ENCODE assay signal across 21 mouse cellular contexts in genomic region chr7:45048923-45049657, GRCm38 (mm10). TPM values are rescaled to one million over a fixed set of nuclear protein-coding genes. Genes with fewer than 3 reads are reported as not detected.
DNase-seq lines count a peak whose midpoint lies in the region; ATAC-seq and TF ChIP-seq lines count a peak whose summit lies in the region.
"Had no signal": no experiment of that assay in that cellular context is flagged by ENCODE, and none has a peak within 500 bp of the region (broad histone marks: within the 10 kb centered on the region; RNA-seq: fewer than 3 reads in every experiment).

No protein-coding gene starts in this region.

- no peak for TF ChIP-seq POLR2A in cerebellum, adult 2 months (IDR thresholded peaks at IDR 0.05; ENCODE audit: borderline replicate concordance, insufficient read depth, low read length)

- H3K4me2 ChIP-seq in heart, embryonic 12.5 days: no peak overlapping the region
- H3K4me2 ChIP-seq in kidney, embryonic 16.5 days (replicated peaks; ENCODE audit: low read depth, low read length): no peak overlapping the region
- H3K4me2 ChIP-seq in limb, embryonic 12.5 days: no peak overlapping the region
- no peak overlapping the region for H3K4me2 ChIP-seq in forebrain, embryonic 13.5 days
- H3K4me2 ChIP-seq: heart, embryonic 15.5 days; hindbrain, embryonic 15.5 days; lung, embryonic 15.5 days; neural tube, embryonic 13.5 days had no signal

- no peak overlapping the region for H3K27ac ChIP-seq in cerebellum, adult 2 months (ENCODE audit: insufficient read depth, low read length)
- H3K27ac ChIP-seq in heart, embryonic 12.5 days (ENCODE audit: poor library complexity, severe bottlenecking): no peak overlapping the region
- no peak overlapping the region for H3K27ac ChIP-seq in kidney, embryonic 16.5 days (ENCODE audit: low read length)
- no peak overlapping the region for H3K27ac ChIP-seq in limb, embryonic 12.5 days
- H3K27ac ChIP-seq in forebrain, embryonic 13.5 days: no peak overlapping the region
- H3K27ac ChIP-seq: embryonic facial prominence, embryonic 13.5 days; heart, embryonic 15.5 days; hindbrain, embryonic 15.5 days; liver, embryonic 14.5 days; lung, embryonic 15.5 days; neural tube, embryonic 13.5 days had no signal

- no peak for ATAC-seq in heart, embryonic 12.5 days (ENCODE audit: insufficient number of reproducible peaks, low FRiP score)
- ATAC-seq in kidney, embryonic 16.5 days (ENCODE audit: low FRiP score, low TSS enrichment): no peak
- no peak for ATAC-seq in limb, embryonic 12.5 days (ENCODE audit: insufficient number of reproducible peaks, insufficient read depth, low FRiP score, low TSS enrichment, low read depth)
- no peak for ATAC-seq in forebrain, embryonic 13.5 days
- ATAC-seq: forebrain, postnatal 0 days; intestine, embryonic 16.5 days had no signal

- DNase-seq in cerebellum, adult 11 months: peak; percentile 34
- DNase-seq in cerebellum, adult 2 months: no peak
- DNase-seq in heart, adult 18-20 months: peak; percentile 41 to 55
- DNase-seq in kidney, postnatal 4 days: no peak
- DNase-seq: adrenal gland, postnatal 36 days; cerebellum, adult 8-10 months; forebrain, postnatal 0 days; lung, postnatal 4 days; right cerebral cortex, adult 18-20 months had no signal

- peaks cover 9% of the 10 kb centered on the region for H3K4me1 ChIP-seq in cerebellum, adult 2 months (ENCODE audit: control insufficient read depth, insufficient read depth, low read length)
- H3K4me1 ChIP-seq in heart, embryonic 12.5 days (replicated peaks): peaks cover 21% of the 10 kb centered on the region
- peaks cover 17% of the 10 kb centered on the region for H3K4me1 ChIP-seq in kidney, embryonic 16.5 days (ENCODE audit: insufficient read depth, low read length)
- H3K4me1 ChIP-seq in limb, embryonic 12.5 days (replicated peaks): peaks cover 20% of the 10 kb centered on the region
- peaks cover 31% of the 10 kb centered on the region for H3K4me1 ChIP-seq in forebrain, embryonic 13.5 days

- WGBS in cerebellum, adult 2 months: 79% methylated on average over 23 of the region's 23 CpGs
- WGBS in heart, embryonic 12.5 days: 93% methylated on average over 23 of the region's 23 CpGs
- WGBS in kidney, embryonic 16.5 days: 86% methylated on average over 23 of the region's 23 CpGs
- WGBS in limb, embryonic 12.5 days: 97% methylated on average over 23 of the region's 23 CpGs
- WGBS in forebrain, embryonic 13.5 days: 93% methylated on average over 23 of the region's 23 CpGs

- H3K9me3 ChIP-seq in heart, embryonic 12.5 days (replicated peaks): no peaks in the 10 kb centered on the region
- no peaks in the 10 kb centered on the region for H3K9me3 ChIP-seq in kidney, embryonic 16.5 days (ENCODE audit: low read length)
- H3K9me3 ChIP-seq in limb, embryonic 12.5 days: no peaks in the 10 kb centered on the region
- no peaks in the 10 kb centered on the region for H3K9me3 ChIP-seq in forebrain, embryonic 13.5 days (replicated peaks)
- H3K9me3 ChIP-seq: embryonic facial prominence, embryonic 13.5 days; G1E; heart, embryonic 15.5 days; hindbrain, embryonic 15.5 days; lung, embryonic 15.5 days; neural tube, embryonic 13.5 days had no signal

- no peak overlapping the region for H3K4me3 ChIP-seq in cerebellum, adult 2 months (replicated peaks; ENCODE audit: insufficient read depth, low read depth, low read length)
- H3K4me3 ChIP-seq in heart, embryonic 12.5 days: no peak overlapping the region
- H3K4me3 ChIP-seq in kidney, embryonic 16.5 days (ENCODE audit: low read length): no peak overlapping the region
- H3K4me3 ChIP-seq in limb, embryonic 12.5 days (replicated peaks): 0 out of 2 replicates have a peak overlapping the region, but pooled peaks have one; percentile 3
- no peak overlapping the region for H3K4me3 ChIP-seq in forebrain, embryonic 13.5 days
- H3K4me3 ChIP-seq: embryonic facial prominence, embryonic 13.5 days; heart, embryonic 15.5 days; hindbrain, embryonic 15.5 days; lung, embryonic 15.5 days had no signal

- no peak for TF ChIP-seq CTCF in cerebellum, adult 2 months (IDR thresholded peaks at IDR 0.05; ENCODE audit: borderline replicate concordance, insufficient read depth, low read depth, low read length)

- no peak overlapping the region for H3K9ac ChIP-seq in heart, embryonic 12.5 days
- 0 out of 2 replicates have a peak overlapping the region, but pooled peaks have one; percentile 0 for H3K9ac ChIP-seq in kidney, embryonic 16.5 days (replicated peaks; ENCODE audit: low read length)
- no peak overlapping the region for H3K9ac ChIP-seq in limb, embryonic 12.5 days (replicated peaks)
- H3K9ac ChIP-seq in forebrain, embryonic 13.5 days: no peak overlapping the region
- H3K9ac ChIP-seq: embryonic facial prominence, embryonic 13.5 days; forebrain, postnatal 0 days; heart, embryonic 15.5 days; hindbrain, embryonic 15.5 days; liver, embryonic 14.5 days; lung, embryonic 15.5 days; neural tube, embryonic 13.5 days had no signal

- no peaks in the 10 kb centered on the region for H3K27me3 ChIP-seq in cerebellum, adult 2 months (ENCODE audit: control insufficient read depth, insufficient read depth, low read length)
- no peaks in the 10 kb centered on the region for H3K27me3 ChIP-seq in heart, embryonic 12.5 days (replicated peaks)
- H3K27me3 ChIP-seq in kidney, embryonic 16.5 days (ENCODE audit: insufficient read depth, low read length): no peaks in the 10 kb centered on the region
- no peaks in the 10 kb centered on the region for H3K27me3 ChIP-seq in limb, embryonic 12.5 days
- no peaks in the 10 kb centered on the region for H3K27me3 ChIP-seq in forebrain, embryonic 13.5 days
- H3K27me3 ChIP-seq: embryonic facial prominence, embryonic 13.5 days; heart, embryonic 15.5 days; hindbrain, embryonic 15.5 days; lung, embryonic 15.5 days; neural tube, embryonic 13.5 days had no signal

- H3K36me3 ChIP-seq in heart, embryonic 12.5 days: peaks cover 67% of the 10 kb centered on the region
- H3K36me3 ChIP-seq in kidney, embryonic 16.5 days (ENCODE audit: insufficient read depth, low read length): peaks cover 65% of the 10 kb centered on the region
- H3K36me3 ChIP-seq in limb, embryonic 12.5 days: peaks cover 68% of the 10 kb centered on the region
- H3K36me3 ChIP-seq in forebrain, embryonic 13.5 days (ENCODE audit: poor library complexity, severe bottlenecking): peaks cover 63% of the 10 kb centered on the region

RNA-seq across cellular contexts. Expression of gene Prr12, which starts 3.6 kb away (rescaled TPM):
- polyA plus RNA-seq in cerebellum, adult 2 months (2012; rRNA removed): 22.6 and 23.3 TPM in 2 replicates
- total RNA-seq in heart, adult 18-20 months (2021): 10 to 100 TPM; 21.5 to 21.9 TPM
- 7.1 and 7.2 TPM in 2 replicates for polyA plus RNA-seq in heart, embryonic 12.5 days (2016; fragmentation: Nextera tagmentation; extraction: Ambion mirVana)
- 12.9 and 13.8 TPM in 2 replicates for polyA plus RNA-seq in kidney, embryonic 16.5 days (2015; fragmentation: Nextera tagmentation; extraction: Ambion mirVana)
- polyA plus RNA-seq in limb, embryonic 12.5 days (2016; fragmentation: Nextera tagmentation; extraction: Ambion mirVana): 15.0 and 16.2 TPM in 2 replicates
- 14.9 and 17.2 TPM in 2 replicates for polyA plus RNA-seq in forebrain, embryonic 13.5 days (2015; fragmentation: Nextera tagmentation; extraction: Ambion mirVana)

RNA-seq across cellular contexts. Expression of gene Nosip, which starts 13.1 kb away (rescaled TPM):
- 106 and 112 TPM in 2 replicates for polyA plus RNA-seq in cerebellum, adult 2 months (2012; rRNA removed)
- 10 to 100 TPM; 29.6 to 35.2 TPM for total RNA-seq in heart, adult 18-20 months (2021)
- polyA plus RNA-seq in heart, embryonic 12.5 days (2016; fragmentation: Nextera tagmentation; extraction: Ambion mirVana): 43.3 and 45.7 TPM in 2 replicates
- 85.2 and 86.3 TPM in 2 replicates for polyA plus RNA-seq in kidney, embryonic 16.5 days (2015; fragmentation: Nextera tagmentation; extraction: Ambion mirVana)
- polyA plus RNA-seq in limb, embryonic 12.5 days (2016; fragmentation: Nextera tagmentation; extraction: Ambion mirVana): 60.6 and 69.7 TPM in 2 replicates
- polyA plus RNA-seq in forebrain, embryonic 13.5 days (2015; fragmentation: Nextera tagmentation; extraction: Ambion mirVana): 52.7 and 58.5 TPM in 2 replicates

RNA-seq across cellular contexts. Expression of gene Prrg2, which starts 13.4 kb away (rescaled TPM):
- 23.3 and 23.7 TPM in 2 replicates for polyA plus RNA-seq in cerebellum, adult 2 months (2012; rRNA removed)
- total RNA-seq in heart, adult 18-20 months (2021): 1 to 10 TPM; 7.8 TPM
- polyA plus RNA-seq in heart, embryonic 12.5 days (2016; fragmentation: Nextera tagmentation; extraction: Ambion mirVana): 13.6 and 14.0 TPM in 2 replicates
- polyA plus RNA-seq in kidney, embryonic 16.5 days (2015; fragmentation: Nextera tagmentation; extraction: Ambion mirVana): 42.4 and 44.9 TPM in 2 replicates
- 21.2 and 21.7 TPM in 2 replicates for polyA plus RNA-seq in limb, embryonic 12.5 days (2016; fragmentation: Nextera tagmentation; extraction: Ambion mirVana)
- polyA plus RNA-seq in forebrain, embryonic 13.5 days (2015; fragmentation: Nextera tagmentation; extraction: Ambion mirVana): 14.7 and 14.8 TPM in 2 replicates

RNA-seq across cellular contexts. Expression of gene Rras, which starts 31.3 kb away (rescaled TPM):
- polyA plus RNA-seq in cerebellum, adult 2 months (2012; rRNA removed): 29.7 and 29.9 TPM in 2 replicates
- 10 to 100 TPM; 43.9 to 47.7 TPM for total RNA-seq in heart, adult 18-20 months (2021)
- 79.3 and 79.4 TPM in 2 replicates for polyA plus RNA-seq in heart, embryonic 12.5 days (2016; fragmentation: Nextera tagmentation; extraction: Ambion mirVana)
- polyA plus RNA-seq in kidney, embryonic 16.5 days (2015; fragmentation: Nextera tagmentation; extraction: Ambion mirVana): 42.9 and 44.1 TPM in 2 replicates
- 20.8 and 21.4 TPM in 2 replicates for polyA plus RNA-seq in limb, embryonic 12.5 days (2016; fragmentation: Nextera tagmentation; extraction: Ambion mirVana)
- polyA plus RNA-seq in forebrain, embryonic 13.5 days (2015; fragmentation: Nextera tagmentation; extraction: Ambion mirVana): 9.4 and 10.2 TPM in 2 replicates

RNA-seq across cellular contexts. Expression of gene Scaf1, which starts 32.9 kb away (rescaled TPM):
- polyA plus RNA-seq in cerebellum, adult 2 months (2012; rRNA removed): 115 and 120 TPM in 2 replicates
- 10 to 100 TPM; 45.1 to 46.0 TPM for total RNA-seq in heart, adult 18-20 months (2021)
- polyA plus RNA-seq in heart, embryonic 12.5 days (2016; fragmentation: Nextera tagmentation; extraction: Ambion mirVana): 37.0 and 41.2 TPM in 2 replicates
- polyA plus RNA-seq in kidney, embryonic 16.5 days (2015; fragmentation: Nextera tagmentation; extraction: Ambion mirVana): 30.6 and 36.4 TPM in 2 replicates
- 42.1 and 46.9 TPM in 2 replicates for polyA plus RNA-seq in limb, embryonic 12.5 days (2016; fragmentation: Nextera tagmentation; extraction: Ambion mirVana)
- polyA plus RNA-seq in forebrain, embryonic 13.5 days (2015; fragmentation: Nextera tagmentation; extraction: Ambion mirVana): 35.8 and 38.9 TPM in 2 replicates

Comparison
In these comparisons a context has a peak if more than half of its experiments do, and no peak if none do; other contexts are left out.
1. DNase-seq: peak in cerebellum, adult 11 months (single experiment) and heart, adult 18-20 months (2 of 2); none in cerebellum, adult 2 months (0 of 2) and kidney, postnatal 4 days (0 of 2).